18 mouse cellular contexts compared by ENCODE assay signal in genomic region chr4:45412433-45413192, GRCm38 (mm10).
"Had no signal": no experiment of that assay in that cellular context is flagged by ENCODE, and none has a peak within 500 bp of the region (broad histone marks: within the 10 kb centered on the region; RNA-seq: fewer than 3 reads in every experiment).

No protein-coding gene starts in this region.

- H3K9ac ChIP-seq: liver, embryonic 12.5 days; liver, embryonic 15.5 days; lung, embryonic 15.5 days; midbrain, embryonic 12.5 days; midbrain, embryonic 15.5 days; neural tube, embryonic 12.5 days; neural tube, embryonic 15.5 days; stomach, embryonic 15.5 days had no signal

- H3K9me3 ChIP-seq: liver, embryonic 12.5 days; liver, embryonic 15.5 days; lung, embryonic 15.5 days; midbrain, embryonic 12.5 days; midbrain, embryonic 15.5 days; neural tube, embryonic 12.5 days; neural tube, embryonic 15.5 days; stomach, embryonic 15.5 days had no signal

- H3K4me3 ChIP-seq: left cerebral cortex, adult 2 months; liver, embryonic 12.5 days; liver, embryonic 15.5 days; lung, embryonic 15.5 days; midbrain, embryonic 12.5 days; midbrain, embryonic 15.5 days; neural tube, embryonic 12.5 days; neural tube, embryonic 15.5 days; stomach, embryonic 15.5 days had no signal

- H3K36me3 ChIP-seq: liver, embryonic 12.5 days; liver, embryonic 15.5 days; lung, embryonic 15.5 days; midbrain, embryonic 12.5 days; midbrain, embryonic 15.5 days; neural tube, embryonic 12.5 days; neural tube, embryonic 15.5 days; stomach, embryonic 15.5 days had no signal

- H3K4me2 ChIP-seq: liver, embryonic 12.5 days; liver, embryonic 15.5 days; lung, embryonic 15.5 days; midbrain, embryonic 12.5 days; midbrain, embryonic 15.5 days; neural tube, embryonic 12.5 days; neural tube, embryonic 15.5 days; stomach, embryonic 15.5 days had no signal

- H3K27ac ChIP-seq: kidney, postnatal 0 days; left cerebral cortex, adult 2 months; liver, embryonic 12.5 days; liver, embryonic 15.5 days; lung, embryonic 15.5 days; macrophage; midbrain, embryonic 12.5 days; midbrain, embryonic 15.5 days; neural tube, embryonic 12.5 days; neural tube, embryonic 15.5 days; stomach, embryonic 15.5 days had no signal

- DNase-seq: kidney, adult 2 months; layer of hippocampus, postnatal 36 days; lung, adult 18-20 months; retina, postnatal 1 day; right cerebral cortex, postnatal 25 days; spleen, adult 18-20 months; thymus, postnatal 25 days had no signal

- ATAC-seq: liver, embryonic 12.5 days; midbrain, embryonic 15.5 days had no signal

- H3K27me3 ChIP-seq: lung, embryonic 15.5 days; midbrain, embryonic 15.5 days; neural tube, embryonic 15.5 days; stomach, embryonic 15.5 days had no signal
